Mouse (Mus musculus) layer of hippocampus, postnatal 25 days (tissue): ENCODE measurements around the gene Slx1b. TPM values are rescaled to one million over a fixed set of nuclear protein-coding genes. Genes with fewer than 3 reads are reported as not detected.
"Not testable (repeated sequence)": the region's sequence is repeated elsewhere in the genome, so short reads cannot be mapped to it uniquely, and the experiment has no call there.

Experiments used
- DNase-seq, 2 experiments: peaks; one replicate each; pipeline ENCODE4 v3.0.0; 2022; ENCODE audit warnings: mixed read lengths in 2 of 2, low spot score in 1 of 2; ENCODE audit errors: extremely low spot score in 1 of 2
- total RNA-seq, 2 experiments: library from RNA; stranded (reverse); gene quantifications; 2 replicates each; pipeline ENCODE4 v1.2.3; 2021

The Slx1b gene
- total RNA-seq, 2 experiments from 2014 or later = 16.4 to 19.4 TPM

DNA sequence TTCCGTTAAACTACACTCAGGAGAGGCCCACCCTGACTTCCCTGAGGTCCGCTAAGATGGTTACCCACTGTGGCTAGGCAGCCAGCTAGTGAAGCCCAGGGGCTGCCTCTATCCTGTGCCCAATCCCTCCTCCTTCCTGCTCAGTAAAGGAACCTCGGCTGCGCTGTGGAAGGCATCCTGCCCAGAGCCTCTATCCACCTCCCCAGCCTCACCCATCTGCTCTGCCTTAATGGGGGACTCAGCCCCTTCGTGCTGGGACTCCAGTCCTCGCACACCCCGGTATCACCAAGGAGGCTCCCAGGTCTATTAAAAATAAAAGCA lies 8.1 kb upstream of the Slx1b start:
- DNase-seq = no peak

DNA sequence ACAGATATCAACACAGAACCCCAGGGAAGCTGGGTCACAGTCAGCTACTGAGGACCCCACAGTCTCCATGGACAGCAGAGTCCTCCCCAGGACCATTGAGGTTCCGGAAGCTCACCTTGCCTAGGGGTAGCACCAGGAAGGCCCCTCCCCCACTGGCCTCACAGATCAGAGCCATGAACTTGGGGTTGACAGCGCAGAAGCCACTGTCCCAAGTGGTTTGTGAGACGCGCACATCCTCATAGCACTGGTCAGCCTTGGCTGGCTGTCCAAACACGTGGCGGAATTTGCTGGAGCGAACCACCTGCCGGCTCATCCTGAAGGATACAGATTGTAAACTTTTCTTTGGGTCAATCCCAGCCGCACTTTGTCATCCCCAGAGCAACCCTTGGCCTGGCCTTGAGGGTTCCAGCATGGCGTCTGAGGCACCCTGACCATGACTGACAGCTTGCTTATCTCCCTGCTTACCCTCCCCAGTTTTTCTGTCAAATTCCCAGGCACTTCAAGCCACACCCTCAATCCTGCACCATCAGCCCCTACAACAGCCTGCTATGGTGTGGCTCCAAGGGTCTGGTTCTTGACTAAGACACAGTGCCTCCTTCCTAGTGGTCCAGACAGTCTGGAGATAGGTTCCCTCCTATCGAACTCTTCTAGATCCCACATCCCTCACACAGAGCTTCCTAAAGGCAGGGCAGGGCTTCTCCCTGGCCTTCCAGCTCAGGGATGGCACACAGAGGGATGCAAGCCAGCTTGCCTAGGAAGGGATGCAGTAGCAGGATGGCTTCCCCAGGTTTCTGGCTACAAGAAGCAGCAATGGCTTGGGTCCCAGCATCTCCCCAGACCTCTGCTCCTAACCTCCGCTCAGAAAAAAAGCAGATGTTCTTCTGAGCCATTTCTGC lies 7.5 kb upstream of the Slx1b start:
- no peak for DNase-seq

DNA sequence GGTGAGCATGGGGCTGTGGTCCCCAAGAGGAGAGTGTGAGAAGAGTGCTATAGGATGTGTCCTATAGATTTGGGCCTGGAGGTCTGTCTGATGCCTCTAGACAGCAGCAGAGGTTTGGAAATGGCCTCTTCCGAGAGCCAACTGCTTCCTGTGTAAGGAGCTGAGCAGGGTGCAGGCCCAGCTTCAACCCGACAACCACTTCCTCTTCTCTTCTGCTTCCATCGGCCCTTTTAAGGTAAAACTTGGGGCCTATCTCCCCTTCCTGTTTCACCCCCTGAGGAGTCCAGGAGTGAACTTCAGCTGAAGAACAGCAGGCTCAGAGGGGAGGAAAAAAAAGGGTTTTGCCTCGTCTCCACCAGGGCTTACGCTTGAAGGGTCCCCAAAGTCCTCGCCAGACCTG lies 6.8 kb upstream of the Slx1b start:
- no peak for DNase-seq

DNA sequence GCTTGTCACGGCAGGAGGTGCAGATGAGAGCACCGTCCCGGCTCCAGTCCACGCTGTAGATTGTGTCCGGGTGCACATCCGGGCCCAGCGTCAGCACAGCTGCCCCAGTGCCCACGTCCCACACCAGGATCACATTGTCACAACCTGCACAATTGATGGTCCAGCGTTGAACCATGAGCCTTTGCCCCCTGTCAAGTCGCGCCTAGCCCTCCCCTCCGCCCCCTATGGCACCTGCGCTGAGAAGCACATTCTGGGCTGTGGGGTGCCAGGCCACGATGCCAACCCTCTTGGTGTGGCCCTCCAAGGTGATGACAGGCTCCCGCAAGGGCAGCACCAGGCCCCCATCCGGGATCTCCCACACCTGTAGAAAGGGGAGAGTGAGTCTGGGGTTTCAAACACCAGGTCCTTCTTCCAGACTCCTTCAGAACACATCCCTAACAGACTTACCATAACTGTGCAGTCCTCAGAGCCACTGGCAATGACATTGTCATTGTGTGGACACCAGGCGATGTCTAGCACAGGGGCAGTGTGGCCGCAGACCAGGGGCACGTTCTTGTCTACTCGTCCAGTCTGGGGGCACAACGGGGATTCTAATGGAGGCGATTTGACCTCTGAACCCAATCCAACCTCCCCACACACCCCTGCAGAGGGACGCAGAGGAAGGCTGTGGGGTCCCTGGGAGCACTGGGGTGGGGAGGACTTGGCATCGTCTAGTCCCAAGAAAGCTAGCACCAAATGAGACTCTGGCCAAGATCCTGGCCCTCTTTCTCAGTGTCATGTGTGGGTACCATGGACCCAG lies 6.2 kb upstream of the Slx1b start:
- DNase-seq = no peak

DNA sequence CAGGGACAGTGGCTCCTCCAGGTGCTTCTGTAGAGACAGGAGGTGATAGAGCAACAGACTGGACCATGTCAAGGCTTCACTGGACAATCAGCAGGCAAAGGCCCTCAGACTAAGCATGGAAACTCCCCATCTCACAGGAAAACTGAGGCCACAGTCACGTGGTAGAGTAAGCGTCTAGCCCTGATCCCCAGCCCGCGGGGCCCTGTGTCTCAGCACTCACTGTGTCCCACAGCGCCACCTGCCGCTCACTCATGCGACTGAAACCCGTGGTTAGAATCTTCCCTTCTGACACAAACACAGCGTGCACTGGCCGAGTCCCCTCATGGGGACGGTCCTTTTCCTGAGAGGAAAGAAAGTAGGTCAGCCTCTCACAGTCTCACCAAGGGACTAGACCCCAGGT lies 5.5 kb upstream of the Slx1b start:
- peak; percentile 92 to 99 for DNase-seq

DNA sequence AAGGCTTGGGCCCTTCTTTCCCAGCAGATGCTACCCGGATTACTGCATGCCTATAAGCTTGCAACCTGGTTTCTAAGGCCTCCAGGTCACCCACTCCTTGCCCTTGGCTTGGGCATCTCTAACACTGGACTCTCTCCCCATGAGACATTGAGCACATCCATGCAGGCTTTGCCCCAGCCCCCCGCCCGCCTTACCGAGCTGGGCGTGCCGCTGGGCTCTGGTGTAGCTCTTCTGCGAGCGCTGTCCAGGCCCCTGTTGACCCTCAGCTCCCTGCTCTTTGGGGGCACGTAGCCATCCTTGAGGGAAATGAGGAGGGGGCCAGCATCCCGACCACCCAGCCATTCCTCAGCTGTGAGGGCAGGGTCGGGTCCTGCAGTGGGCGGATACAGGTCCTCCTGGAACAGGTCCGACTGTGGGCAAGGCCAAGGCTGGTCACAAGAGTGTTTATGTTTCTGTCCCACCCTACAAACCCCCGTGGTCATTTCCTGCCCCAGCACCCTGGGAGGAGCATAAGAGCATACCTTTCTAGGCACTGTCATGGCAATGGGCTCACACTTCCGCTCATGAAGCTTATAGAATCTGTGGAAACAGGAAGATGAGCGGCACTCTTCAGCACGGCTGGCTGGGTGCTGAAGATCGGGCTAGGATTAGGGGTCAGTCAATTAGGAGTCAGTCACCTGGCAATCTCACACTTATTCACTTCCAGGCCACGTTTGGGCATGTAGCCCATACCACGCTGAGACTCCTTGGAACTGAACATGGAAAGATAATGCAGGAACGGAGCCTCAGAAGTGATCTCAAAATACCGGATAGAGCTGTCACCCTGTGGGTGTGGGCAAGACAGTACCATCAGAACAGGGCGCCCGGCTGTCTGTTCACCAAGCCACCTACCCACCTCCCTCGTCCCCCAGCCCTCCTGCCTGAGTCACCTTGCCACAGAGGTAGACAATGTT lies 4.8 kb upstream of the Slx1b start:
- no peak for DNase-seq

DNA sequence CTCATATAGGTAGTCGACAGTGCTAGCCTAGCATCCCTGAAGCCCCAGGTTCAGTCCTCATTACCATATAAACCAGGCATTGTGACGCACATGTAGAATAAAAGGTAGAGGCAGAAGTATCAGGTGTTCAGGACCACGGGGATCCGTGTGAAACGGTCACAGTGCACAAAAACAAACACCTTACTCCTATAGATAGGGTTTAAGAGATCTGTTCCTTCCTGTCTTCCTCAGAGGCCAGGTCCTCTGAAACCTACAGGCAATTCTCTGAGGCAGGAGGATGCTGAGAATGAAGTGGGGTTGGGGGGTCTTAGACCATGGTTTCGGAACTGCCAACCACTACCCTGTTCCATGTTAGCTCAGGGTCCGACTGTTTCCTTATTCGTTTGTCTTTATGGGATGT lies 2.3 kb upstream of the Slx1b start:
- DNase-seq = no peak

DNA sequence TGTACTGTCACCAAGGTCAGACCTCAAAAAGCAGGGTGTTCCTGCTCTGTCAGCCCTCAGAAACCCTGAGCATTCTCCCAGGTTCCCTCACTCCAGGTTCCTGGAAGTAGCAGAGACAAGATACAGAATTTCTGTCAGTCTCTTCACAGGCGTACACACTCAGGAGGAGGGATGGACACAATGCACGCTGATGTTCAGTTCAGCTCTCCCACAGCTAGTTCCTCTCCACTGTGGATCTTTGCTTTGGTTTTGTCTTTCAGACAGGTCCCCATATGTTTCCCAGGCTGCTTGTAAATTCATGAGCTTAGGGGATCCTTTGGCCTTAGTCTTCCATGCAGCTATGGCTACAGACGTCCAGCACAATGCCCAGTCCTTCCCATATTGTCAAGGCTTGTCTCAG lies 1.3 kb upstream of the Slx1b start:
- no peak for DNase-seq

DNA sequence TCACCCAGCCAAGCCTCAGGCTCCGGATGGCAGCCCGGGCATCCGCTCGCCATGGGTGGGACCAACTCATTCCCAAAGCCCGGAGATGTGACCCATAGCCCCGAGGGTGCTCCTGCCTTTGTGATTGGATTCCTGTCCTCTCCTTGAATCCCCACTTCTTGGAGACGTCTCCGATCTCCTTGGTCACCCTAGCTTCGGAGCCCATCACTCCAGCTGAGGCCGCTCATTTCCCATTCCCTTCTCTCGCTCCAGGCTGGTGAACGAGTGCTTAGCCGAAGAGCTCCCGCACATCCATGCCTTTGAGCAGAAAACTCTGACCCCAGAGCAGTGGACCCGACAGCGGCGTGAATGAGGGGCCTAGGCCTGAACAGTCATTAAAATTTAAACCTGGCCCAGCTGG lies 719 bp upstream of the Slx1b start:
- DNase-seq = no peak

DNA sequence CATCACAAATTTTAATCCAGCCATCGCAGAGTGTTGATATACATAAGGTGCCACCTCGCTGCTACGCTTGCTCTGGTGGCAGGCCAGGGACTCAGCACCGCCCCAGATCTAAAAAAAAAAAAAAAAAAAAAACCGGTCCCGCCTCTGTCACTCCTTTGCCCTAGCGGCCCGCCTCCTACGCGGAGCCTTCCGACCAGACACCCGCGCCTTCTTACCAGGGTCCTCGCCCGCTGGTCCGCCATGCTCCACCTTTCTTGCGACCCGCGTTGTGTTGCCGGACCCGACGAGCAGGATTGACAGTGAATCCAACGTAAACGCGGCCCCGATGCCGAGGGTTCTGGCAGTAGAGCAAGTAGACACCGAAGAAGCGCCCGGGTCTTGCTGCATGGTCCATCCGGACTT lies 373 bp downstream of the Slx1b start, which contains the start of gene Bola2:
Gene Bola2 (plus strand): TSS at position 192 of the 402 bp plus-strand sequence.
- DNase-seq = peak in 1 of 2 experiments; percentile 48

DNA sequence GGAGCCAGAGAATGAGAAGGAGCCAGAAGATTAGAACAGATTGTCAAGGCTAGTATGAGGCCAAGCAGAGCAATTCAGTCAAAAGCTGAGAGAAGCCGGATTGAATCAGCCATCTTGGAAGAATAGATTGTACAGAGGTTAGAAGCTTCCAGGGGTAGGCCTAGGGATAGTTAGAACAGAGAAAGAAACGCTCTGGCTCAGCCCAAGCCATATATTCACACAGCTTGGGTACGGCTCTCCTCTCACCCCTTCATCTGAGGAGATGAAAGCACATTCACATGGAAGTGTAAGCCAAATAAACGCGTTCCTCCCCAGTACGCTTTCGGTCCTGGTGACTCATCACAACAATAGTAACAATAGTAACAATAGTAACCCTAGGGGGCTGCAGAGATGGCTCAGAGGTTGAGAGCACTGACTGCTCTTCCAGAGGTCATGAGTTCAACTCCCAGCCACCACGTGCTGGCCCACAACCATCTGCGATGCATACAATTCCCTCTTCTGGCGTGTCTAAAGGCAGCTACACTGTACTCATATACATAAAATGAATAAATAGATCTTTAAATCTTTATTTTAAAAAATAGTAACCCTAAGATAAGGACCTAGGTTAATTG lies 1.0 kb downstream of the Slx1b start:
- DNase-seq = no peak

DNA sequence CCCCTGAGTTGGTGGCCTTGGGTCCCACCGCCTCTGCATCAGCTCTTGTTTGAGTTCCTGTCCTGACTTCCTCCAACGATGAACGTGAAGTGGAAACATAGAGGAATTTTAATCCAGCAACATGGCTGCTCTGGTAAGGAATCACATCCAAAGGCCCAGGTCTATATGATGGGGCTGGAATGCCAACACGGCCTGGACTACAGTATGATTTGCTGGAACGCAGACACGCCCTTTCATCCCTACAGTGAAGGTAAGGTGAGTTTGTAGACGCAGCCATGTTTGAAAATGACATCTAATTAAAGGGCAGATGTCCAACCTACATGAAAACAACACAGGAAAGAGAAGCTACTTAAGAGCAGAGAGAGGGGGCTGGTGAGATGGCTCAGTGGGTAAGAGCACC lies 1.8 kb downstream of the Slx1b start:
- no peak for DNase-seq

DNA sequence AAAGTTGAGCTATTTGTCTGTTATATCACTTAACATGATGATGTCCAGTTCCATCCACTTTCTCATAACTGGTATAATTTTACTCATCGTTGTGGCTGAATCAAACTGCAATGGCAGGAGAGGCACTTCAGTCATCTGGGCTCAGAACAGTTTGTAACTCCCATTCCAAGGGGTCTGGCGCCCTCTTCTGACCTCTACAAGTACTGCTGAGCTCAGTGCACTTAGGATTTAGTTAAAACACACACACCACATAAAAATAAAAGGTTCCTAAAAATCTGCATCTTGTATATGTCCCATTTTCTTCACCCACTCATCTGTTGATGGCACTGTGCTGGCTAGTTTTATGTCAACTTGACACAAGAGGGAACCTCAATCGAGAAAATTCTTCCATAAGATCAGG lies 2.3 kb downstream of the Slx1b start:
- peak; percentile 62 to 91 for DNase-seq

DNA sequence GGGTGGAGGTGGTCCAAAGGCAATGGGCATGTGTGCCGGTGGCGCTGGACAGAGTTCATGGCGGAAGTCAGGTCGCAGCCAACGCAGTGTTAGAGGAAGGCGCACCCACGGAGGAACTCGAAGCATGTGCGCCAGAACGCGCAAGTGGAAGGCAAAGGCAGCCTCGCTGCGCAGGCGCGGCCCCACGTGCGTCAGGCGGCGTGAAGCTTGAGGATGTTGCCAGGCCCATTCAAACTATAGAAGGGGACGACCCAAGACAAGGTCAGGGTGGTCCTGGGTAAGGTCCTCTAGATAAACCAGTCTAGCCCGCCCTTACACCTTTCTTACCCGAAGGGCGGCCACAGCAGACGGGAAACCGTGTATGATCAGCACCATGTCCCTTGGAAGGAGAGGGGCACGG lies 3.2 kb downstream of the Slx1b start:
- DNase-seq = no peak

DNA sequence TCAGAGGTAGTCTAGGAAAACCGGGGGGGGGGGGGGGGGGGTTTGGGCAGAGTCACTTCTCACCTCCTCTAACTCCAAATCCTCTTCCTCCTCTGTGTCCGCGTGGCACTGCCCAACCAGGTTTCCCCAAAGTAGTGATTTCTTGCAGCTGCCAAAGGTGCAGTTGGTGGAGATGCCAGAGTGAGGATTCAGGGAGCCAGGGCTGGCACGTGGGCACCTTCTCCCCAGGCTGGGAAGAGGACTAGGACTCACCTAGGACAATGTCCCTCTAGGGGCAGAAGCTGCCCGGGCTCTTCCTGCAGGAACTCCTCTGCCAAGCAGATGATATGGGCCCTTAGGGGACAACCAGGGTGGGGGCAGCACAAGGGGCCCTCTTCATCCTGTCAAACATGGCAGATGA lies 3.9 kb downstream of the Slx1b start:
- no peak for DNase-seq

DNA sequence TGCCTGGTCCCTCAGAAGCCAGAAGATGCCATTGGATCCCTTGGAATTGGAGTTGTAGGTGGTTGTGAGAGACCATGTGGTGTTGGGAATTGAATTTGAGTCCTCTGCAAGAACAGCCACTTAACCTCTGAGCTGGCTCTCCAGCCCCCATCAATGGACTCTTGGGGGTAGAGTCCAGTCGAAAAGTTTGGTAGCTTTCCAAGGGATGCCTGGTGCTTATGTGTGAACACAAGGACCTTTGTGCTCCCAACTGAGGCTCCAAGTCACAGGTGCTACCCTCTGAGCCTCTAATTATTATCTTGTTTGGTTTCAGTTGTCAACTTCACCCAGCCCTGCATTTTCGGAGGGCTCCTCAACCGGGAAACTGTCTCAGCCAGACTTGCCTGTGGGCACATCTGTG lies 4.8 kb downstream of the Slx1b start:
- no peak for DNase-seq

DNA sequence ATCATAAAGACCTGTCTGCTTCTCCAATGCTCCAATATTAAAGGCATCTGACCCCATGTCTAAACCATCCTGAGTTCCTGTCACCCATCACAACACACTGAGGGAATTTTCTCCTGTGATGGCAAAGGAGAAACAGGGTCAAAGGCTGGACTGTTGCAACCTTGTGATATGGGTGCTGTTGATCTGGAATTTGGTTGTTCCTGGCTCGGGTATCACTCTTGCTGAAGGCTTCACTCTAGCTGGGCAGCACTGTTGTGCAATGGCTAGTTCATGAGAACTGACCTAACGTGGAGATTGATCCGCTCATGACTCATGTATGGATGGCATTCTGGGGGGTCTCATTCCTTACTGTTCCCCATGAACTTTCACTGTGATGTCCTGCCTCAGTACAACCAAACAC lies 6.6 kb downstream of the Slx1b start:
- no peak for DNase-seq

DNA sequence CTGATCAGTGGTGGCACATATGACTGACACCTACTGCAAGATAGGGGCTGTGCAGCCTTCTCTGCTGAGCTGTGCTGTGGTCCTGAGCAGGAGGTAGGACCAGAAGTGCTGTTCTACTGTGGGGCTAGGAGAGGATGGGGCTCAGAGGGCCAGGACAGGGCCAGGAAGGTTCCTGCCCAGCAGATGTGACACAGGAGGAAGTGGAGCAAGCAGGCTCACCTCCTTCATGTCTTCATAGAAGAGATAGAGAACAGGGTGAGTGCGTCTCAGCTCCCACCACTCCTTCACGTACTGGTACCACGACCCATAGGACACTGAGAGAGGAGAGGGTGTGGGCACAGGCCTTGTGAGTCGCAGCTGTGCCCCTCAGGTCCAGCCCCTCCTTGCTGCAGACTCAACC lies 7.4 kb downstream of the Slx1b start:
- not testable (repeated sequence) for DNase-seq

DNA sequence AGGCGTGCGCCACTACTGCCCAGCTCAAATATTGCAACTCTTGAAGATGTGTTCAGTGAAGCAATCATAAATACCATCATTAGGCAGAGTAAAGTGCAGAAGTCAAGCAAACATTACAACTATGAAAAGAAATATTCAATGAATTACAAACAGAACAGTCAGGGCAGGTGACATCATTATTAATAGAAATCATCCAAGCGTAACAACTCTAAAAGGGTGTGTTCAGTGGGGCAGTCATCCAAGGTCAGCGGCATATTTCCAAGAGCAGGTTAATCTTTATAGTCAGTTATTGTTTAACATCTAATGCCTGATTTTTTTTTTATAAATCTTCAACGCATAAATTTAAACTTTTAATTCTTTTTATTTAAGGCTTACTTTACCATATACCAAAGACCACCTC lies 14.4 kb downstream of the Slx1b start:
- no peak for DNase-seq

DNA sequence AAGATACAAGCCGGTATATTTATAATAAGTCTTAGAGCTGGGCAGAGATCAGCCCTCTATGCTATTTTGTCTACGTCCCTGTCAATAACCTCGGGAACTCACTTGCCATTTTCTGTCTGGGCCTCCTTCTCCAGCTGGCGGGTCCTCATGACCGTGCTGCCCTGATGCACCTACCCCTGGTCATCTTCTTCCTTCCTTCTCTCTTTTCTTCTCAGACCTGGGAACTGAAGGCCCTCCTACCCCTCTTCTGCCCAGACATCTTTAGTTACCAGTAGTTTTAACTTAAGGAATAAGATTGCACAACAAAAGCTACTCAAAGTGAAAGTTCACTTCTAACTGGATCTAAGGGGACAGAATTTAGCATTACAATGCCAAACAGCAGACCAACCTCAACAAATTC lies 15.9 kb downstream of the Slx1b start:
- no peak for DNase-seq
